Mouse (Mus musculus): ENCODE results near the gene Fancc.
"Not testable (repeated sequence)": the region's sequence is repeated elsewhere in the genome, so short reads cannot be mapped to it uniquely, and the experiment has no call there.

Gene Fancc

DNA sequence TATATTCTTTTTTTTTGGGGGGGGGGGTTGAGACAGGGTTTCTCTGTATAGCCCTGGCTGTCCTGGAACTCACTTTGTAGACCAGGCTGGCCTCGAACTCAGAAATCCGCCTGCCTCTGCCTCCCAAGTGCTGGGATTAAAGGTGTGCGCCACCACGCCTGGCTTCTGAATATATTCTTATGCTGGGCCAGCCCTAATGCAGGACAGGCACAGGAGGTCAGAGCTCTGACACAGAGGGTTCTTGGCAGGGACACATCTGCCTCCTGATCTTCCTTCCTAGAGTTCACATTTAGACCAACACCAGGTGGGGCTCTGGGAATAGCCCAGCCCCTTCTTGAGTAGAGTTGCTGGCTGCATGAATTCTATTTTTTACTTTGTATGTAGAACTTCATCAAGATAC, 182.0 kb downstream of the Fancc start:
- not testable (repeated sequence) for DNase-seq

DNA sequence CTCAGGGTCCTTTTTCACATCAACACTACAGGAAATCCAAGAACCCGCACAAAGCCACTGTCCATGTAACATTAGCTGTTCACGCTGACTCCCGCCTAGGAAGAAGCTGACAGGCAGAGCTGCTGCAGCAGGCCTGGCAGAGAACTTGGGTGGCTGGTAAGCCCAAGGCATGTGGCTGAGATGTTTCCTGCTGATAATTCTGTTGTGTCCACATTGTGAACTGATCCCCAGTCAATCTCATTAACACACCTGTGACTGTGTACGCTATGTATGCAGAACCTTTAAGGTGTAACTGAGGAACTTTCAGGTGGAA, 182.5 kb downstream of the Fancc start:
- no peak for DNase-seq

DNA sequence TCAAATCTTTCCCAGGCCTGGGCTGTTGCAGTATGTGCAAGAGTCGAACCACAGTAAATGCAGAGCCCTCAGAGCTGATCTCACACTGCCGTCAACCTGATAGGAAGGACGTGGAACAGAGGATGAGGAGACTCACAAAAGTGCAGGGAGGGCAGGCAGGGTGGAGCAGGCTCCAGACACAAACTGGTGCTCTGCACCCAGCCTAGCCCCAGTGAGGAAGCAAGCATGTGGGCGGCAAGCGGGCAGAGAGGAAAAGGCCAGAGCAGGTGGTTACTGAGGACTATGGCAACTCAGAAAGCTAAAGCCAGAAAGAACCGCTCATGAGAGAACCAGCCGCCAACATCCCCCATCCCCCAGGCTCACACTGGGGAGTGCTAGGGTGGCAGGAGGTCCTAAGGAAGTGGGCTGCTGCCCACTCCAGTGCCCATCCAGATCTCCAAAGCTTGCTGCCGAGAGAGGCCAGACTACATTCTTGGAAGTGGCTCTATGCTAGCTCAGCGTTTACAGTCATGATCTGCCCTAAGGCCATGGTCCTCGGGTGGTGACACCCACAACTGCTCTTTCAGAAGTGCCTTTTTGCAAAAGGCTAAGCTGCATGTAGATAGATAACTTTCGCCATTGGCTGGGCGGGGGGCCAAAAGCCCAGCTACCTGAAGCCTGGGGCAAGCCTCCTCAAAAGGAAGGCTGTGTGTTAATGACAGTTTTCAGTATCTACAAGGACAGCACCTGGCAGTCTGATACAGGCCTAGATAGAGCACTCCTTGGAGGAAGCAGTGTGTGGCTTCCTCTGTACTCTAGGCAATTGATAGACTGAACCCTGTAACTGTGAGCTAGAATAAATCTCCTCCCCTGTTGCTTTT, 183.1 kb downstream of the Fancc start:
- no peak for DNase-seq

DNA sequence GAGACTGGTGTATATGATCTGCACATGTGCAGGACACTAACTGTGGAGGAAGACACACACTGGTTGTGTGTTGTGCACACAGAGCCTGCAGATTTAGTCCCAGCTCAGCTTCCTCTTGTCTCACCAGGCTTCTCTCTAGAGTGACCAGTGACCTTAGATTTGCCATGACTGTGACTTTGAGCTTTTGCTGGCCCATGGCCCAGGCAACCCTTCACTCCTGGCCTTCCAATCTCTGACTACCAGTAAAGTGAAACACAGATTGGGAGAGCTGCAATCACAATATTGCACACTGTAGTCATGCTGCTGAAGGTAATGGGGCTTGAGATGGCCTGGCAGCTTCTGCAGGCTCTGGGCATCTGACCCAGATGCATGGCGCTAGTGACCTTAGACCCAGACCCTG, 183.8 kb downstream of the Fancc start:
- DNase-seq = no peak

DNA sequence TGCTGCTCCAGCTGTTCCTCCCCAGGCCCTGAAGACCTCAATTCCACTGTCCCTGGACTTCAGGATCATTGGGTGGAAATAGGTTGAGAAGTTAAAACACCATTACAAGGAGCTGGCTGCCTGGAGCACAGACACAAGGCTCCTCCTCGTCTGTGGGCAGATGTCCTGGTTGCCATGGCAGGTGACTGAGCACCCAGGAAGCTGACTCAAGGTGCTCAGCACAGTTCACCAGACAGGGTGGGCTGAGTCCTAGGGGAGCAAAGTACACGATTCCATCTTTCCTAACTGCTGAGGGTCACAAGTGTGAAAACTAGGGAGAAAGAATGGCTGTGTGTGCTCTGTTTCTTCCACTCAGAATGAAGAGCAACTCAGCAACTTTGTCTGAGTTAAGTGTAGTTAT, 185.9 kb downstream of the Fancc start:
- no peak for DNase-seq

DNA sequence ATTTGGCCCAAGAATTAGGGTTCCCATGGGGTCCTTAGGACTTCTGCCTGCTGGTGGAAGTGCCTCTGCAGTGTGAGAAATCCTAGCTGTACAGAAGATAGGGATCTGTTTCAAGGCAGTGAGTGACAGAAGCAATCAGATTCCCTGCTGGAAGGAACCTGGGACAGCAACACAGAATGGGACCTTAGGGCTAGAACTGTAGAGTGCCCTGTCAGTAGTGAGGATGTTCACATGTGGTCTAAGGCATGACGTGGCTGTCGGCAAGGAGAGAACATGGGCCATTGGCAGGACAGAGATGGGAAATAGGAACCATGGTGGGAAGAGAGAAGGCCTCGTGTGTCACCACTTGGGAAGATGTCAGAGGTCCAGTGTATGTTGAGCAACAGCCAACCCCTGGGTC, 187.5 kb downstream of the Fancc start:
- DNase-seq = no peak

DNA sequence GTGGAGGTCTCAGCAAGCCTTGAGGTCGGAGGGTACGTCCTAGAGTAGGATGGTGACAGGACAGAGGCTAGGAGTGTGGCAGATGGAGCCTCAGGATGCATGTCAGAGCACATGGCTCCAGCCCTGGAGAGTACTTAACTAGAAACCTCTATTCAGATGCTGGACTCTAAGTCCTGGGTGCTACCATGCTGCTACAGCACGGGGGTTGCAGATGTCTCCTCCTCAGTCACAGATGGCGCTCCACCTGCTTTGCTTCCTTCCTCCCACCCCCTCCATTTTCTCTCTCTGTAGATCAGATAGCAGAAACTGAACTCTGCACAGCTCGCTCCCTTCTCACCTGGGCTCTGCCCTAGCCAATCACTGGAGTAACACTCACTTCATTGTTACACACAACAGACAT, 190.3 kb downstream of the Fancc start:
- DNase-seq = no peak

DNA sequence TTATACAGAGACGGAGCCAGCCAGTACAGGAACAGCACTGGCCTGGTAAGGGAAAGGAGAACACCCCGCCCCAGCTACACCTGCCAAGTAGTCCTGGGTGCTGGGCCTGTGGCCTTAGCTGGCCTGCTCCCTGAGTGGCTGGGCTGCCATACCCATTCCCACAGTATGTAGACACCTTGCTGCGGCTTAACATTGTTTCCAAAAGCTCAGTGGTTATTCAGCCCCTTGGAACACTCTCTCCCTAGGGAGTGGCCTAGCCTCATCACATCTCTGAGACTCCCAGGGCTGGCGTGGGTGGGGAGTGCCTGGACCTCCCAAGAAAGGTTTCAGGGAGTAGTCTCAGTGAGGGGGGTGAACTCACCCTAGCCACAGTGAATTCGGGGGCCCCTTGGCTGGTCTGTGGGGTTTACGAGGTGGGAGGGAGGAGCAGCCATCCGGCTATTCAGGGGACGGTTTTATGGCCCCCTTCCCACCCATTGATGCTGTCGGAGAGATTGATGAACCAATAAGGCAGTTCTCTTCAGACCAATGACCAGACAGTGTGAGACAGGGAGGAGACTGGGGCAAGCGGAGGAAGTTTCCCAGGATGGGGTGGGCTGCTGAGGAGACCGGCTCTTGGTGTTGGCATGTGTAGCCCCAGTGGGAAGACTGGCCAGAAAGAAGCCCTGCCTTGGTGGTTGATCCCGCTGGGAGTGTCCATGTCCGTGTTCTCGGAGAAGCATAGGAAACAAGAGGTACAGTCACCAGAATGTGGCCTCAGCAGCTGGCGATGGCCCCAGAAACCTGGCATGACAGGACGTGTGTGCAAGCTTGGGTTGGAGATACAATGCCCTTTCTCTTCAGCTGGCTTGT, 191.7 kb downstream of the Fancc start:
- DNase-seq = no peak

DNA sequence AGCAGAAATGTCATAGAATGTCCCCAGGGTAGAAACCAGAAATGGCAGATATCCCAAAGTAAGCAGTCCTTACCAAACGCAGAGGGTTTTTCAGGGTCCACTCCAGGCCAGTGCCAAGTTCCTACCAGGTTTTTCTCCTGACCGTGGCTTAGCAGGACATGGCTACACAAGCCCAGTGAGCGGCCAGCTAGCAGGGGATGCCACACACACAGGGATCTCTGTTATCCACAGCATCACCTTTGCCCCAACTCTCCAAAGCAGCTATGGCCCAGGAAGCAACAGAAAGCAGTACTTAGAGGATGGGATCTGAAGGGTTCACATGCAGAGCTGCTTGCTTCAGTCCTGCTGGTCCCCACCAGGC, 192.3 kb downstream of the Fancc start:
- no peak for DNase-seq

DNA sequence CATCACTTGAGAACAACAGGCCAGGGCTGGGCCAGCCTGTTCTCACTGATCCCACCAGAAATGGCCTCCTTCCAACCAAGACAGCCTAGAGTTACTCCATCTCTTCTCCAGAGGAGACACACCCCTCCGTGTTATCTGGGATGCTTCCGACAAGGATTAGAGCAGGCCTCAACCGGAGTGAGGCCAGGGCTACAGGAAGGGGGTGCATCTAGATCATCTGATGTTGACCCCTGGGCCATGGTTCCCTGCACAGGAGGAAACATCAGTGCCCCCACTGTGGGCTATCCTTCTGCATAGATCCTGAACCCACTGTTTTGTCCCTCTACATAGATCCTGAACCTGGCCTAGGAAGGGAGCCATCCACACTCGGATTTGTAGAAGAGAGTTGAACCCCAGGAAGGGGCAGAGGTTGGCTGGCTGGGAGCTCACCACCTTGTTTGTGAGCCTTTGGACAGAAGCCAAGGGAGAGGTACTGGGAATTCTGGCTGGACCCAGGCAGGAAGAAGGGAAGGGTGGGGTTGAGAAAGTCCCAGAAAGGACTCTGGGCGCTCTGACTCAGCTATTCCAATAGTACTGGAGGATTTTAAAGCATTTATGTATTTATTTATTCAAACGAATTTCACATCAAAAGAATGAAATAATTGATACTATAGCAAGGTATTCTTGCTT, 192.8 kb downstream of the Fancc start:
- DNase-seq = no peak

DNA sequence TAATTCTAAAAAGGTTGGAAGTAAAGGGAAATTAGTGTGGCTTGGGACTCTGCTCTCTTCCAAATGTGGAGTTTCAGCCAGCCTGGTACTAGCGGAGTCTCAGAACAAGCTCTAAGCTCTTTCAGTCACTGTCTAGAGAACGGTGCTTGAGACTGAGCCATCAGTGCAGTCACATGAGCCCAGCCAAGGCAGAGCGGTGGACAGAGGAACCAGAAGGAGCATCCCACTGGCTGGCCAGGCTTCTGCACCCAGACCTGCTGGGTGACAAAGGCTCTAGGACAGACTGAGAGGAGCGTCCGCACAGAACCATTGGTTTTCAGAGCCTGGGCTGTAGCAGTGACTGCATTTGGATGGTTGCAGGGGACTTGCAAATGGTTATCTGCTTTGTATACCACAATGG, 194.7 kb downstream of the Fancc start:
- no peak for DNase-seq

DNA sequence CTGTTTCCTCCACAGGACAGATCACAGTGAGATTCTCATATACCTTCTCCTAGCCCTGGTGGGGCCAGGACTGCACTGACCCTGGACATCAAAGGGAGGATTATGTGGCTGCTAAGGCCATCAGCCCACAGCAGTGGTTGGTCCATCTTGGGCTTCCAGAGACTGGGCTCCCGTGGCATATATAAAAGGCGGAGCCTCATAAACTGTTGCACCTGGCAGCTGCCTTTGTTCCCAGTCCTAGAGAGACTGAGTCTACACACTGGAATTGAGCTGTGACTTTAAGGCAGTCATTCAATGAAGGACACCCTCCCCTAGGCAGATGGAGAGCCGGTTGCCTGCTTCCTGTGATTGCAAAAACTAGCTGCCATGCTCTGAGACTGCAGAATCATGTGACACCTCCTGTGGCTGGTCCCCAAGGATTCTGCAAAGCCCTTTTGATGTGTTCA, 195.3 kb downstream of the Fancc start:
- no peak for DNase-seq

DNA sequence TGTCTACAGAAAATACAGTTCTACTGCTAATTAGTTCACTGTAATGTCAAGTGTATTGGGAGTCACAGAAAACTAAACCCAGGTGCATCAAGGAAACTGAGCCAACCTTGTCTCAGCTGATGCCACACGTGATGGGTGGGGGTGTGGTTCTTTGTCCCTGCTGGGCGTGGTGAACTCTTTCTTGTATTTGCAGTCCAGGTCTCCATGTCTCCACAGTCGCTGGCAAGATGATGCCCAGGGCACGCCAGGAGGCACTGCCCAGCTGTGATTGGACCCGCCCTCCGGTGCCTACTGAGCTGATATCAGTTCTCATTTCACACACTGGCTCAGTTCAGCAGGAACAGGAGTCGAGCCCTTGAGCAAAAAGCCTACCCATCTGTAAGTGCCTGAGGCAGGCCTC, 196.1 kb downstream of the Fancc start:
- DNase-seq = no peak

DNA sequence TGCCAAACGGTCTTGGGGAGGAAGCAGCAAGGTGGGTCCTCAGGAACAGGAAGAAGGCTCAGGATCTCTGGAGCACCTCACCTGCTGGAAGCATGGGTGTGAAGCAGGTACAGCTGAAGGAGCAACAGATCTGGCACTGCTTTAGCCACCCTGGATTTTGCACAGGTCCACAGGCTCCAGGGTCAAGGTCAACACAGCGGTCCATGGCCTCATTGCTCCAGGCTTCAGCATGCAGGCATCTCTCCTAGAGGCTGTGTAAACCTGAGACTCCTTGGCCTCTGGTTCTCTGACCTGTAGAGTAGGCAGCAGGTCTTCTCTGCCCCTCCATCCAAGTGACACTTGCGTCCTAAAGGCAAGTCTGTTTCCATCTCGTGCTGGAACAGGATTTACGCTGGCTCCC, 198.1 kb downstream of the Fancc start:
- DNase-seq = no peak

DNA sequence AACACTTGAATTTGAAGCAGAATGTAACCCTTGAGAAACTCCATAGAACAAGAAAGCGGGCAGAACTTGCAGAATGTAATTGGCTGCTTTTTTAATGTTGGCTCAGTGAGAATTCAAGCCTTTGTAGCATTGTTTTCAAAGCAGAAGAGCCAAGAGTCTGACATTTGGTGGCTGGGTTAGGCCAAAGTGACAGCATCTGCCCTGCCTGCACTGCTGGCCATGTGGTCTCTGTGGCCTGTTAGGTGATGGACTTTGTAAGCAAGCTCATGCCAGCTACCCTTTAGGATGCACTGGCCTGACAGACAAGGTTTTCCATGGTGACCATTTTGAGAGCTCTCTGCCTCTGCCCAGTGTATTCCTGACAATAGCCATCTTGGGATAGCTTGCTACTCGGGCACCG, 199.1 kb downstream of the Fancc start:
- DNase-seq = no peak

DNA sequence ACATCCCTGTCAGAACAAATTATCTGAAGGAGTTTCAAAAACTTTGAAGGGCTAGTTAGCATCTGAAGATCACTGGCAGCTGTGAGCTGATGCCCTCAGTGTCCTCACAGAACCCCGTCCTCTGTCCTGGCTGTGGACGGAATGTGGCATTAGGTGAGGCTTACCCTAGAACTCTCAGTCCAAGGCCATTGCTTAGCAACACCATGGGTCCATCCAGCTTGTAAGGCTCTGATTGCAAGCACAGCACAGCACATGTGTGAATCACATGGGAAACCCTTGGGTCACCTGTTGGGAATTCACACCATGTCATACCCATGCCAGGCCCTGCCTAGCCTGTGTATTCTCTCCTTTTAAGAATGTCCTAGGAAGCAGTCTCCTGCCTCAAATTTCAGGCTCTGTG, 200.1 kb downstream of the Fancc start:
- no peak for DNase-seq

DNA sequence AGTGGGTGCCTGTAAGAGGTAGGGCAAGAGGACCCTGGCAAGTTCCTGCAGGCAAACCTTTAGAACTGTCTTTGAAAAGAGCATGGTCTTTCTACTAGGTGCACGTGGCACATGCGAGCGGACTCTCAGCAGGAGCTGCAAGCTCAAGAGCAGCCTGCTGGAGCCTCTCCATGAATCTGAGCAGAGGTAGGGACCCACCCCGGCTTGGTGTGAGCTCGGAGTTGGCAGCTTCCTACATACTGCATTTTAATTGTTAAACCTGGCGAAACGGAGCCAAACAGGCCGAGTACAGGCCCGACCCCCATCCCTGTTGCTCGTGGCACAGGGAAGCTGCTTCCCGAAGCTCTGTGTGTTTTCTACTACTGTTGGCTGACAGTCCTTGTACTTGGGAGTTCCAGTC, 200.8 kb downstream of the Fancc start:
- no peak for DNase-seq

DNA sequence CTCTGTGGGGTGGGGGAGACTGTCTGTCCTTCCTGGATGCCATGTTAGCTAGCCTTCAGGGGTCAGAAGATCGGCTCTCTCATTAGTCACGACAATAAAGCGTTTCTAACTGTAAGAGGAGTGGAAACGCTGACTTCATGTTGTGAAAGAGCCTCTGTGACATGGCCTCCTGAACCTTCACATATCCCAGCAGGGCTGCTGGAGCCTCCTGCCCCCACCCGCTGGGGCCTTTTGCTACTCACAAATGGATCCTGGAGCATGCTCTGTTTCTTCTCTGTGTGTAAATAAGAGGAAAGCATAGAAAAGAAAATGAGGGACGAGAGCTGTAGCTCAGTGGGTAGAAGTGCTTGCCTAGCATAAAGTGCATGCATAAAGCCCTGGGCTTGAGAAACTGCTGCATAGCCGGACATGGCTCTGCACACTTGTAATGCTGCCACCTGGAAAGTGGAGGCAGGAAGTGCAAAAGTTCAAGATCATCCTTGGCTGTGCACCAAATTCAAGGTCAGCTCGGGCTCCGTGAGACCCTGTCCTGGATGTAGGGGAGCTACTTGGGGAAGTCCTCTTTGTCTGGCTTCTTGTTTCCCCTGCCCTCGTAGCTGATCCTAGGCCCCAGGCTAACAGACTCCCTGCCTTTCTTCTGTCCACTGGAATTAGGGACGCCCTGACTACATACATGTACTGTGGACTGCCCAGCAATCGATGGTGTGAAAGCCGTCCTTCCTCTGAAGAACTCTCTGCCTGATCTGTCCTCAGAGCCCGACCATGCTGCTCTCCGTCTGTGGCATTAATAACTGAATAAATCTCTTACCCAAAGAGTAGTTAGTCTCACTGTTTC, 202.5 kb downstream of the Fancc start:
- peak; percentile 29 for DNase-seq

DNA sequence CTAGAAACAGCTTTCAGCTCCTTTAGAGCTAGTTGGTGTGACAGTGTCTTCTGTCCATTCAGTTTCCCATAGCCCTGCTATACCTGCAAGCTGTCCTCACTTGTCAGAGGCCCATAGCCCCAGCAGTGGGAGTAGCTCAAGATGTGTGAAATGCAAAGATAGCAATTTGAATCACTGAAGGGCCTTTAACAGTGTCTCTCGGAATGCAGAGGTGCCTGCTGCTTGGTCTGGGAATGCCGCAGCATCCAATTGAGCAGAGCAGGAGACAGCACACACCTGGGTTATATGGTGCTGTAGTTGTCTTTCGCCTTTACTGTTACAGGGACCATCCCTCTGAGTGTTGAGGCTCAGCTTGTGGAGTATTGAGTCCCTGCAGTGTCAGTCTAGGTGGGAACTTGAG, 203.4 kb downstream of the Fancc start:
- no peak for DNase-seq

DNA sequence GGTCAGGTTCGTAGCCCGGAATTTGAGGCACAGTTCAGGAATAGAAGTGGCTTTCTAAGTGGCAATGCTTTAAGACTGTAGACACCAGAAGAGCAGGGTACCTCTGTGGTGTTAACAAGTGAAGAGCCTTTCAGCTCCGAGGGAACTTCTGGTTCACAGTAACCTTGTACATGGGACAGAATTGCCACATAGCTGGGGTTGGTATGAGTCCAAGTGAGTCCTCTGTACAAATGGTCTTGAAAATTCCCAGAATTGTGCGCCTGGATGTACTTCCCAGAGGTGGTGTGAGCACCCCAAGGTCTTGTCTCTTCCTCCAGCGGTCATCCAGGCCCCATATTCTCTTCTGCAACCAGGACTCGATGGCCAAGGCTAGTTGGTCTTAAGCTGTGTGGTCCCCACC, 206.1 kb downstream of the Fancc start:
- DNase-seq = no peak

DNA sequence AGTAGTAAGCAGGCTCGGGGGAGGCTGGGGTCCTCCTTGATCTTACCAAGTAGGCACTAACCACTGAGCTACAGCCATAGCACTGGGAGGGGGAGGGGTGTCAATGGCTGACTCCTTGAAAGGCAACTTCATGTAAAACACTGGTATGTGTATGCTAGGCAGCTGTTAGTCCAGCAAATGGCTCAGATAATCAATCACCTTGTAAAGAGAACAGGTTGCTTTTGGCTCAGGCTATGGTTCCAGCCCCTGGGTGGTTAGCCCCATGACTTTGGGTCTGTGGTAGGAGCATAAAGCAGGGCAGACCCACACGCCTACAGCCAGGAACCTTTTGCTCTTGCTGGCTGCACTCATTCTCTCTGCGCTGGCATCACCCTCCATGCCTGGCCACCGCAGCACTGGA, 207.0 kb downstream of the Fancc start:
- DNase-seq = no peak

DNA sequence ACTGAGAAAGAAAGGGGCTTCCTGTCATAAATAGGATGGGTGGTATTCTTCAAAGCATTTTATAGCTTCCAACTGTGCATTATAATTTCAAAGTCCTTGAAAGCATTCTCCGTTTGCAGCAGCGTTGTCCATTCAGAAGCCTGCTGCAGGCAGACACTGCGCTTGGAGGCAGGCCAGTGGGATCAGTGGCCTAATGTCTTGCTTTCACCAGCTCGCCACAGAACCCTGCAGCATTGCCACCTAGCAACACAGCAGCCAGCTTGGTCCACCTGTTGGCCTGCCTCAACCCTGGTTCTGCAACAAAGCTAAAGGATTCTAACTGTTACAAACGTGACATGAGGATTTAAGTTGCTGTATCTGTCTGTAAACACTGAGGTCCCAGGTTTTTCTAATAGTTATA, 207.4 kb downstream of the Fancc start:
- DNase-seq = no peak

DNA sequence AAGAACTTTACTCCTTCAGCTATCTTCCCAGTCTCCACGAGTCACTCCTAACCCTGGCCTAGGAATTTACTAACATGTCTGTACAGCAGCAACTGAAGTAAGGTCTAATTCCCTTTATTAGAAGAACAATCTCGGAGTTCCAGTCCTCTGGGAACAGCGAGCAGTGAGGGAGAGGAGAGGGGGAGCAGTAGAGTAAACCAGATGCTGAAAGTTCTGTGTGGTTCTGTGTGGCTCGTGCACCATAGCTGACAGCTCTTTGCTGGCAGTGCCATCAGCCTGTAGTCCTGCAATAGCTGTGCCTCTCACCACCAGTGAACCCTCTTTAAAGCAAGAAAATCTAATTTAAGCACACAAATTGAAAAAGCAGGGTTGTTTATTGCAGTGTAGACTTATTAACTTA, 207.9 kb downstream of the Fancc start:
- no peak for DNase-seq
